Mouse (Mus musculus): ENCODE results near the gene Maml2.

DNA sequence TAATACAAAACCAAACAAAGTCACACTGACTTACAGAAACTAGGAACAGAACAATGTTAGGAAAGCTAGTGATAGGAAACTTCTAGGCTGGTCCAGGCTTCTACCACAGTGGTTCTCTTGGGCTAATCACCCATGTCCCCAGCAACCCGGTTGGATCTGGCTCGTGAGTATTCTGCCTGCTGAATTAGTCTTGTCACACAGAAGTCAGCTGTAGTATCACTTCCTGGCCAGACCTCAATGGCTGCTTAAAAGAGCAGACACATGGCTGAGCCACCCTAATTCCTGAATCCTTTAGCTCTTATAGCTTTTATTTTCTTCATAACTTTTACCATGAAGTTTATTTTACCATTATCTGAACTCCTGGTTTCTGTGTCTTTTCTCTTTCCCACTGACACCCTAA, 13.3 kb downstream of the Maml2 start:
- no peak for TF ChIP-seq USF1 (IDR thresholded peaks at IDR 0.05; ENCODE audit: low read depth)
- no peak for TF ChIP-seq CTCF (IDR thresholded peaks at IDR 0.05; ENCODE audit: control insufficient read depth, insufficient read depth, insufficient read length)
- TF ChIP-seq CEBPB (IDR thresholded peaks at IDR 0.05; ENCODE audit: low read depth) = no peak
- no peak for TF ChIP-seq MYOG (IDR thresholded peaks at IDR 0.05; ENCODE audit: control insufficient read depth, extremely low read depth, insufficient read length)
- TF ChIP-seq MAX (IDR thresholded peaks at IDR 0.05) = no peak
- no peak for TF ChIP-seq FOSL1 (IDR thresholded peaks at IDR 0.05; ENCODE audit: insufficient read depth, low read length, poor library complexity, severe bottlenecking)

Data from C2C12 (cell line).